In genomic region chr10:111995803-111996548, GRCm38 (mm10) we compare ENCODE assay signal across 14 mouse cellular contexts. TPM values are rescaled to one million over a fixed set of nuclear protein-coding genes. Genes with fewer than 3 reads are reported as not detected.
A peak's percentile ranks its signal among the peaks of the same experiment; 100 is the strongest.
DNase-seq lines count a peak whose midpoint lies in the region; ATAC-seq lines count a peak whose summit lies in the region.
"Had no signal": no experiment of that assay in that cellular context is flagged by ENCODE, and none has a peak within 500 bp of the region (broad histone marks: within the 10 kb centered on the region; RNA-seq: fewer than 3 reads in every experiment).

No protein-coding gene starts in this region.

- H3K9me3 ChIP-seq in liver, embryonic 15.5 days (replicated peaks) = no peaks in the 10 kb centered on the region
- H3K9me3 ChIP-seq in midbrain, embryonic 13.5 days = no peaks in the 10 kb centered on the region
- H3K9me3 ChIP-seq: embryonic facial prominence, embryonic 12.5 days; forebrain, embryonic 15.5 days; limb, embryonic 12.5 days had no signal

- H3K4me2 ChIP-seq in liver, embryonic 15.5 days = no peak overlapping the region; the same call in 1 of the 2 replicates
- no peak overlapping the region for H3K4me2 ChIP-seq in midbrain, embryonic 13.5 days (replicated peaks)
- H3K4me2 ChIP-seq: embryonic facial prominence, embryonic 12.5 days; forebrain, embryonic 15.5 days; limb, embryonic 12.5 days had no signal

- no peak overlapping the region for H3K9ac ChIP-seq in liver, embryonic 15.5 days
- H3K9ac ChIP-seq in midbrain, embryonic 13.5 days (replicated peaks) = no peak overlapping the region
- H3K9ac ChIP-seq: embryonic facial prominence, embryonic 12.5 days; forebrain, embryonic 15.5 days; limb, embryonic 12.5 days had no signal

- peak overlapping the region; percentile 33; the same call in 1 of the 2 replicates for H3K4me3 ChIP-seq in liver, embryonic 15.5 days (replicated peaks)
- no peak overlapping the region for H3K4me3 ChIP-seq in midbrain, embryonic 13.5 days (replicated peaks)
- H3K4me3 ChIP-seq: embryonic facial prominence, embryonic 12.5 days; forebrain, embryonic 15.5 days; limb, embryonic 12.5 days had no signal

- ATAC-seq in liver, embryonic 15.5 days (ENCODE audit: insufficient read depth) = no peak
- peak; percentile 27 for ATAC-seq in common myeloid progenitor, adult 5-6 weeks (replicated peaks; ENCODE audit: low read depth, poor library complexity, severe bottlenecking)
- peak; percentile 77 for ATAC-seq in monocyte, adult 5-6 weeks (replicated peaks; ENCODE audit: insufficient number of reproducible peaks, low FRiP score, low TSS enrichment, poor library complexity, severe bottlenecking)
- no peak for ATAC-seq in midbrain, embryonic 13.5 days
- ATAC-seq: forebrain, embryonic 15.5 days had no signal

- WGBS in liver, embryonic 15.5 days (ENCODE audit: insufficient replicate concordance) = 51% methylated on average over 11 of the region's 11 CpGs
- 94% methylated on average over 11 of the region's 11 CpGs for WGBS in midbrain, embryonic 13.5 days

- DNase-seq in liver = no peak
- peak; percentile 29 to 40 for DNase-seq in B cell, adult 2 months
- DNase-seq in layer of hippocampus, adult 8-10 months (ENCODE audit: low spot score in 2 of 2) = no peak
- DNase-seq in cerebellum, postnatal 4 days (ENCODE audit: low spot score in 2 of 2) = no peak
- DNase-seq: kidney, adult 9 months; layer of hippocampus, adult 9-11 months; right cerebral cortex, adult 18-20 months had no signal

- H3K36me3 ChIP-seq in liver, embryonic 15.5 days (replicated peaks) = no peaks in the 10 kb centered on the region
- no peaks in the 10 kb centered on the region for H3K36me3 ChIP-seq in midbrain, embryonic 13.5 days
- H3K36me3 ChIP-seq: embryonic facial prominence, embryonic 12.5 days; forebrain, embryonic 15.5 days; limb, embryonic 12.5 days had no signal

- H3K27ac ChIP-seq in liver, embryonic 15.5 days (replicated peaks) = 0 out of 2 replicates have a peak overlapping the region, but pooled peaks have one; percentile 48
- no peak overlapping the region for H3K27ac ChIP-seq in midbrain, embryonic 13.5 days
- H3K27ac ChIP-seq: embryonic facial prominence, embryonic 12.5 days; forebrain, embryonic 15.5 days; limb, embryonic 12.5 days had no signal

- peaks cover 11% of the 10 kb centered on the region for H3K4me1 ChIP-seq in liver, embryonic 15.5 days (replicated peaks)
- H3K4me1 ChIP-seq in midbrain, embryonic 13.5 days (replicated peaks) = no peaks in the 10 kb centered on the region
- H3K4me1 ChIP-seq: embryonic facial prominence, embryonic 12.5 days; forebrain, embryonic 15.5 days had no signal

- no peaks in the 10 kb centered on the region for H3K27me3 ChIP-seq in liver, embryonic 15.5 days
- no peaks in the 10 kb centered on the region for H3K27me3 ChIP-seq in midbrain, embryonic 13.5 days
- H3K27me3 ChIP-seq: embryonic facial prominence, embryonic 12.5 days; forebrain, embryonic 15.5 days; limb, embryonic 12.5 days had no signal

RNA-seq across cellular contexts. Expression of gene Glipr1, which starts 6.5 kb away (rescaled TPM):
- 9.8 and 10.7 TPM in 2 replicates for polyA plus RNA-seq in liver, embryonic 15.5 days (2015; fragmentation: Nextera tagmentation; extraction: Ambion mirVana)
- total RNA-seq in common myeloid progenitor, adult 5-6 weeks (2017) = 278 and 338 TPM in 2 replicates
- total RNA-seq in monocyte, adult 5-6 weeks (2017) = 136 to 239 TPM (median 213 TPM) in 3 replicates
- 1 to 10 TPM; 2.3 to 4.7 (median 3.5) TPM for total RNA-seq in layer of hippocampus, adult 8-10 months (2022)
- 0.36 and 0.45 TPM in 2 replicates for polyA plus RNA-seq in midbrain, embryonic 13.5 days (2015; fragmentation: Nextera tagmentation; extraction: Ambion mirVana)

RNA-seq across cellular contexts. Expression of gene Krr1, which starts 23.5 kb away (rescaled TPM):
- 18.0 and 18.3 TPM in 2 replicates for polyA plus RNA-seq in liver, embryonic 15.5 days (2015; fragmentation: Nextera tagmentation; extraction: Ambion mirVana)
- total RNA-seq in common myeloid progenitor, adult 5-6 weeks (2017) = 49.8 and 51.7 TPM in 2 replicates
- total RNA-seq in monocyte, adult 5-6 weeks (2017) = 29.9 to 37.7 TPM (median 33.8 TPM) in 3 replicates
- 10 to 100 TPM; 36.2 to 39.6 (median 37.4) TPM for total RNA-seq in layer of hippocampus, adult 8-10 months (2022)
- polyA plus RNA-seq in midbrain, embryonic 13.5 days (2015; fragmentation: Nextera tagmentation; extraction: Ambion mirVana) = 47.3 and 48.9 TPM in 2 replicates

Comparison
In these comparisons a context has a peak if more than half of its experiments do, and no peak if none do; other contexts are left out.
1. ATAC-seq: peak in common myeloid progenitor, adult 5-6 weeks (single experiment) and monocyte, adult 5-6 weeks (single experiment); none in liver, embryonic 15.5 days (single experiment) and midbrain, embryonic 13.5 days (single experiment).
2. DNase-seq: peak in B cell, adult 2 months (2 of 2); none in liver (single experiment), layer of hippocampus, adult 8-10 months (0 of 2) and cerebellum, postnatal 4 days (0 of 2).
3. RNA of gene Glipr1, which starts 6.5 kb away (total RNA-seq): 278 to 338 TPM in common myeloid progenitor, adult 5-6 weeks and 136 to 239 TPM in monocyte, adult 5-6 weeks; 2.3 to 4.7 TPM in layer of hippocampus, adult 8-10 months; every median in the first group is over 10 times any median in the second.